Mouse (Mus musculus) urinary bladder, postnatal 10 days (tissue): ENCODE results near the gene Fbxw7.

ENCODE experiments used
- DNase-seq: peaks from one replicate; pipeline ENCODE4 v3.0.0; 2022; ENCODE audit warnings: low spot score

The Fbxw7 gene

DNA sequence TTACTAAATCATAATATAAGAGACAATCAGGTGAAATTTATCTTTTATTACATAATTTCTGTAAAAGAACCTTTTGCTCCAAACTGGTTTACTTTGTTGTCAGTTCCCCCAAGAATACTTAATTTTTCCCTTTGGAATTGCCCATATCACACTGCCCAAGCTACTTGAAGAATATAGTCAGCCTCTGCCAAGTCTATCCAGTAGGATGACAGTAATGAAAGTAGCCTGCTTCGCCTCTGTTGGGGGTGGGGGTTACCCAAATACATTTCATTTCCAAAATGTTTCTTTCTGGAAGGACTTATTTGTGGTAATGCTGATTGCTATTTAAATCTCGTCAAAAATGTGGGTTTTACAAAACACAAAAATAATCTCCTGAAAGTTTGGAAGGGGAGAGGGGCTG, 136.6 kb downstream of the Fbxw7 start:
- no peak for DNase-seq

GRCm38 (mm10) chr3:84952135-84952534, 137.1 kb downstream of the Fbxw7 start:
- no peak for DNase-seq

- DNase-seq = no peak
Observed at GRCm38 (mm10) chr3:84952585-84953187, 137.6 kb downstream of the Fbxw7 start.

- DNase-seq = no peak
Observed at GRCm38 (mm10) chr3:84955011-84955775, 140.1 kb downstream of the Fbxw7 start.

DNA sequence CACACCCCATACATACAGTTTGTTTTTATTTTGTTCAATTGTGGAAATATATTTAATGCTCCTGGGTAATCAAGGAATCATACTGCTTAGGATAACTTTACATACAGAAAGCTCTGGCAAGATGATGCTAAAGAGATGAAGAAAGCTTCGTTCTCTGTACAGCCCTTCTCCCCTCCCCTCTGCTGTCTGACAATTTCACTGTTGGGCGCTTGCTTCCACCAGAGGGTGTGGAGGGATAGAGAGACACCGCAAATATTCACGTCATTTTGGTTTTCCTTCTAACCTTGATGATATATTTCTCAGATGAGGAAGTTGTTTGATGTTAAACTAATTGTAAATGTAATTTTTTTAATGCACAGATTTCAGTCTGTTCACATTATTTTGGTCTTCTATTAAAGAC, 140.8 kb downstream of the Fbxw7 start:
- DNase-seq = no peak

DNA sequence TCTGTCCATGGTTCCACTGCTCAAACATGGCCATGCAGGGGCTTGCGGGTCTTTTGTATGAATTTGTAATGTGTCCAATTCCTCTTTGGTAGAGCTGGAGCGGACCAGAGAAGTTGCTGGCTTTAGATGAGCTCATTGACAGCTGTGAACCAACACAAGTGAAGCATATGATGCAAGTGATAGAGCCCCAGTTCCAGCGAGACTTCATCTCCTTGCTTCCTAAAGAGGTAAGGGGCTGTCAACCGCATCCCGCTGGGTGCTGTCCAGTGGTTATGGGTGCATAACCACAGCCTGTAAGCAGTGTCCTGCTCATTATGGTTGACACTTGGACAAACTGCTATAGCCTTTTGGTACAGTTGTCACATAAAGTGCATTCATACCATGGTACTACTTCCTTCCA, 150.1 kb downstream of the Fbxw7 start:
- DNase-seq = no peak

DNA sequence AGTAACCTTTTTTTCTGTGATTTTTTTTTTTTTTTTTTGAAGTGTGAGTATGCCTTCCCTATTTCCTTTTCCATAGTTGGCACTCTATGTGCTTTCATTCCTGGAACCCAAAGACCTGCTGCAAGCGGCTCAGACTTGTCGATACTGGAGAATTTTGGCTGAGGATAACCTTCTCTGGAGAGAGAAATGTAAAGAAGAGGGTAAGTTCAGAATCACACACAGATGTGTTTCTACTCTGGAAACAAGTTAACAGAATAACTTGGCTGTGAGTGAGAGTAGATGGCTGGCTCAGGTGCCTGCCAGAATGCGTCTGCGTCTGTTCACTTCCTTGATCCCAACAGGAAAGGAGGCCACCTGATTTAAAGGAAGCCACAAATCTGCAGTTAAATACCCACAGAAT, 152.3 kb downstream of the Fbxw7 start:
- DNase-seq = no peak

- no peak for DNase-seq
Observed at GRCm38 (mm10) chr3:84971561-84971960, 156.5 kb downstream of the Fbxw7 start.

DNA sequence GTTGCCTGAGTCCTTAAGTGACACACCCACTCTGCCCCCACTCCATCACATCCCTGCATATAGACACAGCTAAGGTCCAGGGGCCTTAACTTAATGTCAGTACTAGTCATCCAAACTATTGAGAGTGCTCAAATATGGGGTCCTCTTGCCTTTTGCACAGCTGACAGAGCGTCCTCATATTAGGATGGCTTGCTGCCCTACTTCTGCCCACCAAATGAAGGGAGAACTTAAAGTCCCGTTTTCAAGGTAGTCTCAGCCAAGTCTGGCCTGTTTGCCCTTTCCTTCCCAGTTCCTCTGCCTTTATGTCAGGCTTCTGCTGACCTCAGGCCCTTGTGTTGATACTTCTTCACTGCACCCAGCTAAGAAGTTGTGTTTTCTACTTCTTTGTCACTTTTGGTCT, 157.8 kb downstream of the Fbxw7 start:
- DNase-seq = no peak

DNA sequence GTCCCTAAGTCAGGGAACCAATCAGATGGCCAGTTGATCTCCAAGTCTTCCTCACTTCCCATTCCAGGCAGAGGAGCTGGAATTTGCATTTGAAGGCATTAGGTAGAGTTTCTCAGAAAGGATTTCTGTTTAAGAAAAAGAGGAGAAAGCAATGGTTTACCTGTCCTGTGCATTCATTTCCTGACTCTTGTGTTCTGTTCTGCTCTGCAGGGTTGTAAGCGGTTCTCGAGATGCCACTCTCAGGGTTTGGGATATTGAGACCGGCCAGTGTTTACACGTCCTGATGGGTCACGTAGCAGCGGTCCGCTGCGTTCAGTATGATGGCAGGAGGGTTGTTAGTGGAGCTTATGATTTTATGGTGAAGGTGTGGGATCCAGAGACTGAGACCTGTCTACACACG, 159.1 kb downstream of the Fbxw7 start:
- no peak for DNase-seq

GRCm38 (mm10) chr3:84978676-84979075, 163.6 kb downstream of the Fbxw7 start:
- DNase-seq = no peak

DNA sequence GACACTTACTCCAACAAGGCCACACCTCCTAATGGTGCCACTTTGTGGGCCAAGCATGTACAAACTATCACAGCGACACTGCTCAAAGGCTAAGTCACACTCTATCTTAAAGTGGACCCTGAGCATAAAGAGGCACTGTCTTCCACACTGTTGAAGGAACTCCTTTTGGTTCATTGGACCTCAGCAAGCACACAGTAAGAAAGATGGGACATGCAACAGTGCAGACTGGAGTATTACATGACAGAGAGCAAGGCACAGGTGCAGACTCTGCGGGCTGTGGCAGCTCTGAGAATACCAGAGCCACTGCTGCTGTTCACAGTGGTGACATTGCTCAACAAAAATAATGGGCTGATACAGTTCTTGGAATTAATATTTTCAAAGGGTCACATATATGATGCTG, 165.1 kb downstream of the Fbxw7 start:
- no peak for DNase-seq

GRCm38 (mm10) chr3:84982688-84983087, 167.6 kb downstream of the Fbxw7 start:
- no peak for DNase-seq

DNA sequence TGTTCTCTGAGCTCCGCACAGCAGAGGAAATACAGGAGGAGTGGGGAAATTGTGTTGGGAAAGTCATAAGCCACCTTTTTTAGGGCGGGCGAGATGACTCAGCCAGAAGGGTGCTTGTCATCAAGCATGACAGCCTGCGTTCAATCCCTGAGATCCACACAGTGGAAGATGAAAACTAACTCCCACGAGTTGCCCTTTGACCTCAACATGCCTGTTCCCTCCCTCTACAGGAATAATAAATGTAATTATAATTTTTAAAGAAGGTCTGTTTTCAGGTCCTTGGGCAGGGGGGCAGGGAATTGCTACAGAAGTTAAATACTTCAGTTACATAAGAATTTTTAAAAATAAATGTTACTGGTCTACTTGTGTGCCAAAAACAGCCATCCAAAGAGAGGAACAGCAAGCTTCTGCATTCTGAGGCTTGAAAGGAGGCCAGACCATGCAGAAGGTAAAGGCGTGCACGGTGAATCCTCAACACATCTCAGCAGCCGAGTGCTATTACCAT, 170.1 kb downstream of the Fbxw7 start:
- no peak for DNase-seq

- no peak for DNase-seq
Observed at GRCm38 (mm10) chr3:84988880-84989279, 173.8 kb downstream of the Fbxw7 start.

DNA sequence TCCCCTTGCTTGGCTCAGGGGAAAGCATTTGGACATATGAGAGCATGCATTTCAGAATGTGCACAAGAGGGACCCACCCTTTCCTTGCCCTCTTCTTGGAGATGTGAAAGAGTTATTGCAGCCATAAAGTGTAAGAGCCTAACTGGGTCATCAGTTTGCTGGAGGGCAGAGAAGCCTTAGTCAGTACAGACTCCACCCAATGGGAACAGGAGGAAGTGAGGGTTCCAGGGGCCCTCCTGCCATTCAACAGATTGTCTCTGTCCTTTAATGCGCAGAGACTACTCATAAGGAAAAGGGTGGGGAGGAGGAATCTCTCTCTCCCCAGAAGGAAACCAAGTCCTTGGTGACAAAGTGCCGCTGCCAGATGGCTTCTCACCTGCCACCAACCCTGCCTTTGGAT, 190.2 kb downstream of the Fbxw7 start:
- DNase-seq = no peak

- DNase-seq = no peak
Observed at GRCm38 (mm10) chr3:85012889-85013288, 197.8 kb downstream of the Fbxw7 start.

DNA sequence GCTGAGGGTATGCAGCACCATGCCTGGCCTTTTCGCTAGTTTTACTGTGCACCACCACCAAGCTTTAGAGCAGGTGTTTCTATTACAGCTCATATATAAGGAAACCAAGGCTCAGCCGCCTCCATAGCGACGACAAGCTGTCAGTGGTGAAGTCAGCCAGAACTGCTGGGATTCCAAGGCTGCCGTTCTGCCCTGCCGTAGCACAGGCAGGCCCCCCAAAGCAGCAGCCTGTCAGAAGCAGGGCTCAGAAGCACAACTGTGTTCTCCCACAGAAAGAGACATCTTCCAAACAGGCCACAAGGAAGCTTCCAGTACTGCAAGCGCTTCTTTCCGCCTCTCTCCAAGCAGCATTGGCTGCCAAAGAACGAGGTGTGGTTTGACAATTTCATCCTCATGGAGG, 200.6 kb downstream of the Fbxw7 start:
- DNase-seq = no peak

- DNase-seq = no peak
Observed at GRCm38 (mm10) chr3:85020137-85020536, 205.1 kb downstream of the Fbxw7 start.

DNA sequence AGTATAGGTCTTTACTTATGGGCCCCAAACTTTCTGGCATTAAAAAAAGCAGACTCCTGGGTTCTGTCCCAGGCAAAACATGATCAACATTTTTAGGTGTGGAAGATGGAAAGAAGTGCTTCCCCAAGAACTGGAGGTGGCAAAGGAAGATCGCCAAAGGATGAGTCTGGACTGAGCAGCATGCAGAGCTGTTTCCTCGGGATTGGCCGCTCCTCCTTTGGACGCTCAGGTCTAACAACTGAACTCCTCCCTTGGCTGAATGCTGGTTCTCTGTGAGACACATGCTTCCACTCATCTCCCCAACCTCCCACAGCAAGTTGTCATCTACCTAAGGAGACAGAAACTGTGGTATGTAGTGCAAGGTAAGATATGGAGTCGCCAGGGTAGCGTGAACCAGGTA, 206.7 kb downstream of the Fbxw7 start:
- DNase-seq = no peak

DNA sequence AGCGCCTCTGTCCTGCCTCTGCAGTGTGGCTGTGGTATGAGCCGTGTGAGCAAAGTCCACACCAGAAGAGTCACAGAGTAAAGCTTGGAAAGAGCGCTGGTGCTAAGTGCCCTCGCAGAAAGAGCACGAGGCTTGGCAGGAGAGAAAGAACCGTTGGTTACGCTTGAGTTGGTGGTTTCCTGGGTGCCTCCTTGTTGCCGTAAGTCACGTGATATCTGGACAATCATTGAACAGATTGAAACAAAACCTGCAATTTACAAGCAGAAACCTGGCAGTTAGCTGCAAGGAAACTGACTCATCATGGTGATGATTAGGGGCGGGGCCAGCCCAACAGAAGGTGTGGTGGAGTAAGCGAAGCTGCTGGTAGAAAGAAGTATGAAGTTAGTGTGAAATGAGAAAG, 207.7 kb downstream of the Fbxw7 start:
- DNase-seq = no peak

- no peak for DNase-seq
Observed at GRCm38 (mm10) chr3:85024237-85024636, 209.2 kb downstream of the Fbxw7 start.

GRCm38 (mm10) chr3:85024817-85025705, 210.0 kb downstream of the Fbxw7 start:
- DNase-seq = no peak
